Mouse (Mus musculus): ENCODE data around the gene Dio1. TPM values are rescaled to one million over a fixed set of nuclear protein-coding genes. Genes with fewer than 3 reads are reported as not detected.

Gene Dio1
- not detected for polyA plus RNA-seq (2017; shearing (Covaris generic))

GRCm38 (mm10) chr4:107306966-107307365, at the start of gene Dio1:
Gene Dio1 (minus strand): TSS chr4:107307169.
- no peak for ATAC-seq

GRCm38 (mm10) chr4:107354543-107354942, 47.6 kb upstream of the Dio1 start:
- ATAC-seq = no peak

GRCm38 (mm10) chr4:107354126-107354525, 47.2 kb upstream of the Dio1 start:
- ATAC-seq = no peak

GRCm38 (mm10) chr4:107353612-107354011, 46.6 kb upstream of the Dio1 start:
- no peak for ATAC-seq

GRCm38 (mm10) chr4:107351368-107351767, 44.4 kb upstream of the Dio1 start:
- ATAC-seq = no peak

- ATAC-seq = no peak
These were observed 42.5 kb upstream of the Dio1 start for GRCm38 (mm10) chr4:107349311-107350008.

GRCm38 (mm10) chr4:107348529-107349310, 41.8 kb upstream of the Dio1 start:
- ATAC-seq = no peak

- ATAC-seq = no peak
These were observed 40.3 kb upstream of the Dio1 start for GRCm38 (mm10) chr4:107347221-107347620.

GRCm38 (mm10) chr4:107344612-107345011, 37.6 kb upstream of the Dio1 start:
- no peak for ATAC-seq

- ATAC-seq = no peak
These were observed 34.4 kb upstream of the Dio1 start for GRCm38 (mm10) chr4:107341354-107341753.

GRCm38 (mm10) chr4:107337455-107337854, 30.5 kb upstream of the Dio1 start:
- ATAC-seq = no peak

- ATAC-seq = no peak
These were observed 29.4 kb upstream of the Dio1 start for GRCm38 (mm10) chr4:107336356-107336755.

GRCm38 (mm10) chr4:107333514-107333913, 26.5 kb upstream of the Dio1 start:
- no peak for ATAC-seq

- no peak for ATAC-seq
These were observed 21.6 kb upstream of the Dio1 start for GRCm38 (mm10) chr4:107328530-107328929.

GRCm38 (mm10) chr4:107323113-107323512, 16.1 kb upstream of the Dio1 start:
- ATAC-seq = no peak

GRCm38 (mm10) chr4:107321041-107321440, 14.1 kb upstream of the Dio1 start:
- ATAC-seq = no peak

- no peak for ATAC-seq
These were observed 11.7 kb upstream of the Dio1 start for GRCm38 (mm10) chr4:107318646-107319045.

GRCm38 (mm10) chr4:107314479-107314805, 7.5 kb upstream of the Dio1 start:
- ATAC-seq = no peak

GRCm38 (mm10) chr4:107313690-107314478, 6.9 kb upstream of the Dio1 start, which contains the start of gene Yipf1:
Gene Yipf1 (plus strand): TSS chr4:107314363.
- peak; percentile 99 for ATAC-seq

- no peak for ATAC-seq
These were observed 3.4 kb downstream of the Dio1 start for GRCm38 (mm10) chr4:107303531-107303930.

- no peak for ATAC-seq
These were observed 4.1 kb downstream of the Dio1 start for GRCm38 (mm10) chr4:107302832-107303231.

GRCm38 (mm10) chr4:107302221-107302620, 4.7 kb downstream of the Dio1 start:
- no peak for ATAC-seq

- no peak for ATAC-seq
These were observed 5.9 kb downstream of the Dio1 start for GRCm38 (mm10) chr4:107300902-107301555.

All from activated CD4-positive, CD25-positive, alpha-beta regulatory T cell, adult 4 months (primary cell).